Mouse (Mus musculus) embryonic facial prominence, embryonic 11.5 days (tissue): ENCODE measurements around the gene Milr1. TPM values are rescaled to one million over a fixed set of nuclear protein-coding genes. Genes with fewer than 3 reads are reported as not detected.

Experiments used
- ATAC-seq: fragments of 200-750 bp; cut with Nextera tagmentation; replicated peaks from 2 replicates; pipeline ENCODE4 v1.8.0; 2017; ENCODE audit warnings: low read depth; ENCODE audit not compliant: insufficient number of reproducible peaks, low FRiP score, low TSS enrichment
- DNase-seq: peaks from one replicate; pipeline ENCODE4 v3.0.0-alpha.2; 2015; ENCODE audit warnings: low spot score
- H3K27ac ChIP-seq: fragments of 300-500 bp; sonication (generic); replicated peaks from 2 replicates; pipeline ENCODE4 v1.5.1; 2014; ENCODE audit warnings: mild to moderate bottlenecking, low read depth, low read length, control low read depth
- H3K27me3 ChIP-seq: fragments of 300-500 bp; sonication (generic); 2 replicates; pipeline ENCODE4 v1.6.1; 2014; ENCODE audit warnings: mild to moderate bottlenecking, low read length, moderate library complexity, mixed read lengths; ENCODE audit not compliant: control insufficient read depth, insufficient read depth
- H3K36me3 ChIP-seq: fragments of 300-500 bp; sonication (generic); replicated peaks from 2 replicates; pipeline ENCODE4 v1.6.1; 2014; ENCODE audit warnings: low read depth, mild to moderate bottlenecking, low read length, moderate library complexity, mixed read lengths; ENCODE audit not compliant: control insufficient read depth, insufficient read depth
- H3K4me1 ChIP-seq: fragments of 300-500 bp; sonication (generic); 2 replicates; pipeline ENCODE4 v1.6.1; 2014; ENCODE audit warnings: low read length, mixed read lengths; ENCODE audit not compliant: control insufficient read depth, insufficient read depth
- H3K4me2 ChIP-seq: fragments of 300-500 bp; sonication (generic); 2 replicates; pipeline ENCODE4 v1.6.1; 2014; ENCODE audit warnings: low read depth, mild to moderate bottlenecking, control low read depth, low read length, moderate library complexity
- H3K4me3 ChIP-seq: fragments of 300-500 bp; sonication (generic); 2 replicates; pipeline ENCODE4 v1.5.1; 2014; ENCODE audit warnings: low read depth, low read length, control low read depth
- H3K9ac ChIP-seq: fragments of 300-500 bp; sonication (generic); replicated peaks from 2 replicates; pipeline ENCODE4 v1.6.1; 2014; ENCODE audit warnings: mild to moderate bottlenecking, control low read depth, low read length
- H3K9me3 ChIP-seq: fragments of 300-500 bp; sonication (generic); replicated peaks from 2 replicates; pipeline ENCODE4 v1.6.1; 2016; ENCODE audit warnings: mild to moderate bottlenecking, low read length, inconsistent platforms, mixed read lengths; ENCODE audit not compliant: control insufficient read depth
- whole genome bisulfite sequencing: fragments of 180-500 bp; shearing (Covaris S2); extraction: QIAGEN DNeasy Blood & Tissue Kit; methylation state at CpG from one replicate; pipeline ENCODE4 v1.1.7; 2014; 5-methylcytosine and 5-hydroxymethylcytosine counted together
- microRNA-seq: library from miRNA; unstranded; fragments of <30 nt; microRNA quantifications from one replicate; pipeline ENCODE4, GENCODE M21; 2016; ENCODE audit warnings: borderline number of aligned reads
- polyA plus RNA-seq: library from polyadenylated mRNA; unstranded; fragments of >200 nt; fragmentation: Nextera tagmentation; extraction: Ambion mirVana; gene quantifications from 2 replicates; pipeline ENCODE4 v1.2.1, GENCODE M21; 2014

Gene Milr1
- polyA plus RNA-seq, 1 experiment from 2014 or later: 0.94 TPM

DNA sequence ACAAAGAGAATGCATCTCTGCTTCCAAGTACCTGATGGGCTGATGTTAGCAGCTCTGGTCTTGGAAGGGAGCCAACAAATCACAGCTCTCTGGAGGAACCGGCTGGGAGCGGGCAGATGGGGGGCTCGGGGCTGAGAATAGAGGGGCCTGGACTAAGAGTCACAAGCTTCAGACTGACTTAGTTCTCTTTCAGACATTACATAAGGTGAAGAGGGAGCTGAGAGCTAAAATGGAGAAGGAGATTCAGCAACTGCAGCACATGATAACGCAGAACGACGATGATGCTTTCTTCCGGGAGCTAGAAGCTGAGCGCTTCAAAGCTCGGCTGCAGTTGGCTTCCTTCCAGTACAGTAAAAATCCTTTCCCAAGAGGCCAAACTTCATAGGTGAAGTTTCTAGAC lies 67.3 kb downstream of the Milr1 start:
- 0 out of 2 replicates have a peak, but pooled peaks cover 2% of the 10 kb centered on the region for H3K4me1 ChIP-seq
- no peak overlapping the region for H3K4me3 ChIP-seq
- DNase-seq (no peak), ATAC-seq (no peak)
- peaks cover 8% of the 10 kb centered on the region for H3K36me3 ChIP-seq
- H3K4me2 ChIP-seq: no peak overlapping the region
- no peaks in the 10 kb centered on the region for H3K9me3 ChIP-seq
- no peak overlapping the region for H3K27ac ChIP-seq
- no peaks in the 10 kb centered on the region for H3K27me3 ChIP-seq
- 92% methylated on average over 9 of the region's 9 CpGs for whole genome bisulfite sequencing
- H3K9ac ChIP-seq: no peak overlapping the region

Small RNA genes within 50 kb of the gene (microRNA-seq; reads per million reads assigned to microRNA genes)
- gene Gm25994 (not detected), gene Mir3064 (17.9 reads per million, percentile 19 among the genes with 10 or more reads in this experiment)

Other genes with a start within 250 kb of the Milr1 start
- 6.9 and 7.4 TPM in 2 replicates for gene Tex2, start 137.8 kb upstream of the Milr1 start, polyA plus RNA-seq
- gene Pecam1, start 598 bp upstream of the Milr1 start, polyA plus RNA-seq: 26.7 and 29.7 TPM in 2 replicates
- gene Polg2, start 28.3 kb downstream of the Milr1 start, polyA plus RNA-seq: 7.3 and 12.7 TPM in 2 replicates
- 498 and 533 TPM in 2 replicates for gene Ddx5, start 38.0 kb downstream of the Milr1 start, polyA plus RNA-seq
- gene Cep95, start 38.0 kb downstream of the Milr1 start, polyA plus RNA-seq: 21.1 and 22.6 TPM in 2 replicates
- gene Smurf2, start 169.5 kb downstream of the Milr1 start, polyA plus RNA-seq: 19.8 and 20.4 TPM in 2 replicates
- 673 and 680 TPM in 2 replicates for gene Kpna2, start 248.3 kb downstream of the Milr1 start, polyA plus RNA-seq